Mouse (Mus musculus): ENCODE measurements around the gene Zbtb38.

GRCm38 (mm10) chr9:96735946-96736345 lies 16.7 kb downstream of the Zbtb38 start:
- TF ChIP-seq POLR2A (IDR thresholded peaks at IDR 0.05; ENCODE audit: low read depth, low read length) (no peak), CTCF (IDR thresholded peaks at IDR 0.05; ENCODE audit: extremely low read depth, insufficient read depth, insufficient read length, insufficient replicate concordance) (no peak)

Measured in spleen, adult 2 months (tissue).